Mouse (Mus musculus) heart, adult 9 months (tissue): ENCODE measurements at regions not wholly inside any gene's neighbourhood (a gene's known extent, or its start where the extent isn't known, plus 50 kb on each side); places are given as distances from the start of the nearest gene placed in this dataset.

Experiments
- DNase-seq, 2 experiments: peaks; one replicate each; pipeline ENCODE4 v3.0.0; 2022; ENCODE audit warnings: low spot score in 2 of 2

DNA sequence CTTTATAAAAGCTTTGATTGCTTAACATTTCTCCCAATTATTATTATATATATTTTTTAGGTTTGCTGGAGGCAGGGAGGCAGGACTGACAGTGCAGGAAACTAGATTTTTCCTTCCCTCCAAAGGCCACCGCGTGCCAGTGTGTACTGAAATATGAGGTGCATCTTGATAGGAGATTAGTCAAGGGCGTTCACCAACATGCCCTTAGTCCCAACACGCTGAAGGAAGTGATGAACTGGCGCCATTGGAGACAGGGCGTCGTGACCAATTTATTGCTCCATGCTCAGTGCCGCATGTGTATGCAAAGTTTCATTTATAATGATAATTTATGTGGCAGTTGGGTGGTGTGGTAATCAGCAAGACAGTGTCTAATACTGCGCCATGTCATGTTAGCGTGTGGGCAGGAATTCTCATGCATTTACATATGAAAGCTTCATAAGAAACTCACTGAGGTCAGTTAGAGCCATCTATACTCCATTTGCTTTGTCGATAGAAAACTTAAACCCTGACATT lies 66.2 kb downstream of the Isl1 start:
- no peak for DNase-seq

- no peak for DNase-seq
Measured at GRCm38 (mm10) chr13:116215101-116215500, 94.4 kb downstream of the Isl1 start.

GRCm38 (mm10) chr13:116213843-116214829 lies 95.4 kb downstream of the Isl1 start:
- DNase-seq, result no peak

- no peak for DNase-seq
Measured at GRCm38 (mm10) chr13:116201177-116201920, 108.1 kb downstream of the Isl1 start.

DNA sequence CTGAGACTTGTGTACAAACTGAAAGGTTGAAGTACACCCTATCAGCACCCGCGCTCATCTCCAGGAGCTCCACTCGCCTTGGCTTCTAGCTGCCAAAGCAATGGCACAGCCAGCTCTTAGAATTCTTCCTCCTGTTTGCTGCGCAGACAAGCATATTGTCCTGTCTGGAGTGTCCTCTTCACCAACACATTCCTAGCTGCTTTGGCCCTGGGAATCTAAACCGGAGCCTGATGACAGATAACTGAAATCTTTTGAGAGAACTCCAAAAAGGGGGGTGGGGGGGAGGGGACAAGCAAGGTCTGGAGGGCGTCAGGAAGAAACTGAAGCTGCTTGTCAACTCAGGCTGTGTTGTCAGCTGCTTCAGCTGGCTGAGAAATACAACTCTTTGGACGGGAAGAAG lies 122.4 kb downstream of the Isl1 start:
- DNase-seq, result no peak

DNA sequence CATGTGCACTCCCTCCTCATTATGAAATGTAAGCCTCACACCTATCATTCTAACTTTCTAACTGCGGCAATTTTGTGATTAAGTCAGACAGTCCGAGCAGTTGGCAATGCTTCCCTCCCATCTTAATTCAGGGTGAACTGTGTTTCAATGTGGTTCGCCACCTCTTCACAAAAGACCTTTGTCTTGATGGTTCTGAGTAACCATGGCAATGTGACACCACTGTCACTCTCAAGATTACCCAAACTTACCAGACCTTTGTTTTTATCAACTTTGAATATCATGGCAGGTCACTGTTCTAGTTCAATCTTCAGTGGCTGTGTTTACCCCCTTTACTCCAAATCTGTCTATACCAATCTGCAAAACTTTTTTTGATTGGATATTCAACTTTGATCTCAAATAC lies 131.7 kb downstream of the Isl1 start:
- DNase-seq, result no peak

- DNase-seq, result no peak
Measured at GRCm38 (mm10) chr13:116174976-116175375, 134.5 kb downstream of the Isl1 start.

- no peak for DNase-seq
Measured at GRCm38 (mm10) chr13:116173866-116174265, 135.6 kb downstream of the Isl1 start.

- no peak for DNase-seq
Measured at GRCm38 (mm10) chr13:116143022-116143421, 166.5 kb downstream of the Isl1 start.

GRCm38 (mm10) chr13:116118664-116119063 lies 190.8 kb downstream of the Isl1 start:
- DNase-seq, result no peak

GRCm38 (mm10) chr13:116111032-116111808 lies 198.3 kb downstream of the Isl1 start:
- DNase-seq, result no peak

DNA sequence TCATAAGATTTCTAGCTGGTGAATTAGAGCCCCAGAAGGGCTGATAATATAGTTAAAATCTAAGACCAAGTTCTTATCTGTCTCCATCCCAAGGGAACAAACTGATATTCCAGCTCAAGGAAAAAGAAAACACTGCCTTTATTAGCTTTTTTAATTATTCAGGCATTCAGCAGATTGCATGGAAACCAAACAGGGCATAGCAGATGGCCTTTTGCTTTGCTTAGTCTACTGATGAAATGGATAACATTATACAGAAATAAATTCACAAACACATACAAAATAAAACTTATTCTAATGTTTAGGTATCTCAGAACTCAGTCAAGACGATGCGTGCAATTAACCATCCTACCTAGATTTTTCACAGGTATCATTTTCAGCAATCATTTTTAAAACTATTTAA lies 198.9 kb downstream of the Isl1 start:
- no peak for DNase-seq

- no peak for DNase-seq
Measured at GRCm38 (mm10) chr13:116087541-116088308, 221.8 kb downstream of the Isl1 start.

DNA sequence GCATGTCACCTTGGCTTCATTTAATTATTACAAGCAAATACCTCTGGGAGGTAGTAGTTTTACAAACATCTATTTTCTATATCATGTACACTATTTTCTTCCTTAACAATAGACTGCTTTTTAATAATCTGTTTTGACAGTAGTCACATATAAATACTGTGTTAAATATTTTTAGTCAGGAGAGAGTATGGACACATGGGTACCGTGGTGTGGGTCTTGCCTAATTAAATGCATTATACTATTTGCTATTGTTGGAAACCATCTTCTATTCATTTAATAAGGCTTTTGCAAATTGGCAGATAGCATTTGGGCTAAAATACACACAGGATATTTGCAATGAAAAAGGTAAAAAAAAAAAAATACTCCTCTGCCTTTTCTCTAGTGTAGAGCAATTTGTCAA lies 222.3 kb downstream of the Isl1 start:
- no peak for DNase-seq

GRCm38 (mm10) chr13:116056976-116057647 lies 252.4 kb downstream of the Isl1 start:
- DNase-seq, result no peak

GRCm38 (mm10) chr13:116056112-116056652 lies 253.3 kb downstream of the Isl1 start:
- no peak for DNase-seq

DNA sequence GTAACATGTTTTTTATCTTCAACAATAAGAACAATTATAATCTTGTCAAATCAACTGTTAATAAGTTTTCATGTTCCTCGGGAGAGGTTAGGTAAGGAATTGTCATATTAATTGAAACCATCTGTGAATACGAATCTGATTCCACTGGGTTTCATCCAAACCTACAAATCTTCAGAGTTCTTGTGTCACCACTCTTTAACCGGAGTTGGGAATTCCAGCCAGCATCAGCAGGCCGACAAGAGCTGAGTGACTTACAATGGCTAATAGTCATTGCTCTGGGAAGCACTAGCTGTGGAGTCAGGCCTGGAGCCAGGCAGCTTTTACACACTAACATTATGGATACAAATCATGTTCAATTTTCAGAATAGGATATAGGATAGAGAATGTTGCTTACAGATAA lies 273.3 kb downstream of the Isl1 start:
- no peak for DNase-seq

DNA sequence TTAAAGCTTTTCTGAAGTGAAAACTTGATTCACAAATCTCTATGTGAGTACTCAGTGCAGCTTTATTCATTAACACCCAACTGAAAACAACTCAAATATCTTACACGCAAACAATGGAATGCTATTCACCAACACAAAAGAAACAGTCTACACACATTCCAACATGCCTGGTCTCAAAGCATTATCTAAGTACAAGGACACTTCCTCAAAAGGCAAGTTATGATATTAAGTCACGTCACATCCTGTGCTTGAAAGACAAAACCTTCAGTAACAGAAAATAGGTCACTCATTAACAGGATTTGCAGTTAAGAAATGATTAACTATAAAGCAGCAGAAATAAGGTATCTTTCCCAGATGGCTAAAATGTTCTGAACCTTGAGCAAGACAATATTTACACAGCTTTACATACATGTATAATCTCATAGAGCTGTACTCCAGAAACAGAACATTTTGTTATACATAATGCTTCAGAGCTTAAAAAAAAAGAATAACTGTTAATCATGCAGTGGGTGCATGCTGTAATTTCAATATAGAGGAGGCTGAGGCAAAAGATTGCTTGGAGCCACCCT lies 279.3 kb downstream of the Isl1 start:
- no peak for DNase-seq

DNA sequence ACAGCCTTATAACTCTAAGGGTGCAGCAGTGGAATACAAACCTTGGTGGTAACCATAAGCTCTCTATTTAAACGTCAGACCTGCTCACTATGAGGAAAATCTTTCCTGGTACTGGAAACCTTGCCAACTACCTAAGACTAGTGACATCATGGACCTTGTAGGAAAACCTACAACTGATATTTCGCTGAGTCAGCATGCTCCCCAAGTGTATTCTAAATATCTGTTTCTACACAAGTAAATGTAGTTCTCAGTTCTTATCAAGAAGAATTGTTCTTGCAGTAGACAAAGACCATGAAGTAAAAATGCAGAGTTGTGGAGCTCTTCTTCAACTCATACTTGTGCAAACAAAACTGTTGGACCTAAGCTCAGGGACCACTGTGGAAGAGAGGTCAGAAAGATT lies 280.9 kb downstream of the Isl1 start:
- DNase-seq, result no peak

GRCm38 (mm10) chr13:116027147-116027546 lies 282.3 kb downstream of the Isl1 start:
- no peak for DNase-seq
